Mouse (Mus musculus): ENCODE results near the gene Gm35549. TPM values are rescaled to one million over a fixed set of nuclear protein-coding genes. Genes with fewer than 3 reads are reported as not detected.

The Gm35549 gene
- total RNA-seq, 2 experiments from 2014 or later: not detected

- DNase-seq (ENCODE audit: low spot score in 2 of 2): peak; percentile 55 to 74
- intact Hi-C loops (cut with DNase I): no loop called here
These were observed 7.0 kb downstream of the Gm35549 start for GRCm38 (mm10) chr9:122836790-122837189.

- DNase-seq (ENCODE audit: low spot score in 2 of 2): no peak
- intact Hi-C loops (cut with DNase I): no loop called here
These were observed 7.7 kb downstream of the Gm35549 start for GRCm38 (mm10) chr9:122836126-122836525.

- DNase-seq (ENCODE audit: low spot score in 2 of 2): no peak
- intact Hi-C loops (cut with DNase I): no loop called here
These were observed 13.9 kb downstream of the Gm35549 start for GRCm38 (mm10) chr9:122829826-122830380.

- intact Hi-C loops (cut with DNase I): no loop called here
- DNase-seq (ENCODE audit: low spot score in 2 of 2): no peak
These were observed 17.1 kb downstream of the Gm35549 start for GRCm38 (mm10) chr9:122826743-122827142.

GRCm38 (mm10) chr9:122823374-122824017 lies 20.3 kb downstream of the Gm35549 start:
- DNase-seq (ENCODE audit: low spot score in 2 of 2): no peak
- intact Hi-C loops (cut with DNase I): no loop called here

- DNase-seq (ENCODE audit: low spot score in 2 of 2): no peak
- intact Hi-C loops (cut with DNase I): loop anchor here (5.0 kb wide), 1 partner anchor 37 kb away; no protein-coding TSS in a partner anchor
These were observed 28.5 kb downstream of the Gm35549 start for GRCm38 (mm10) chr9:122815239-122815851.

- intact Hi-C loops (cut with DNase I): loop anchor here (5.0 kb wide), 1 partner anchor 38 kb away; no protein-coding TSS in a partner anchor
- no peak for DNase-seq (ENCODE audit: low spot score in 2 of 2)
These were observed 29.1 kb downstream of the Gm35549 start for GRCm38 (mm10) chr9:122814775-122815174.

GRCm38 (mm10) chr9:122812386-122812785 lies 31.4 kb downstream of the Gm35549 start:
- DNase-seq (ENCODE audit: low spot score in 2 of 2): no peak
- intact Hi-C loops (cut with DNase I): no loop called here

- intact Hi-C loops (cut with DNase I): no loop called here
- DNase-seq (ENCODE audit: low spot score in 2 of 2): no peak
These were observed 33.6 kb downstream of the Gm35549 start for GRCm38 (mm10) chr9:122810212-122810611.

GRCm38 (mm10) chr9:122807186-122807585 lies 36.6 kb downstream of the Gm35549 start:
- DNase-seq (ENCODE audit: low spot score in 2 of 2): no peak
- intact Hi-C loops (cut with DNase I): no loop called here

GRCm38 (mm10) chr9:122805845-122806341 lies 37.9 kb downstream of the Gm35549 start:
- DNase-seq (ENCODE audit: low spot score in 2 of 2): no peak
- intact Hi-C loops (cut with DNase I): no loop called here

- intact Hi-C loops (cut with DNase I): no loop called here
- DNase-seq (ENCODE audit: low spot score in 2 of 2): peak; percentile 91 to 94
These were observed 38.6 kb downstream of the Gm35549 start, which contains the start of gene Tcaim for GRCm38 (mm10) chr9:122805053-122805844. Gene Tcaim, plus strand, starts transcription at chr9:122805539.

- intact Hi-C loops (cut with DNase I): no loop called here
- DNase-seq (ENCODE audit: low spot score in 2 of 2): no peak
These were observed 57.3 kb downstream of the Gm35549 start for GRCm38 (mm10) chr9:122786534-122786933.

GRCm38 (mm10) chr9:122785231-122785630 lies 58.6 kb downstream of the Gm35549 start:
- intact Hi-C loops (cut with DNase I): no loop called here
- no peak for DNase-seq (ENCODE audit: low spot score in 2 of 2)

Other genes with a start within 250 kb of the Gm35549 start
- not detected for gene Topaz1, start 96.7 kb downstream of the Gm35549 start, total RNA-seq (2021)
- gene Tcaim, start 38.5 kb downstream of the Gm35549 start, total RNA-seq (2021): 10 to 100 TPM; 15.1 to 15.2 TPM
- gene Zfp445, start 22.0 kb upstream of the Gm35549 start, total RNA-seq (2021): 100 to 1,000 TPM; 150 to 160 TPM
- 1 to 10 TPM; 4.8 to 5.6 TPM for gene Zkscan7, start 41.6 kb upstream of the Gm35549 start, total RNA-seq (2021)
- 1 to 10 TPM; 6.0 to 6.3 TPM for gene Zfp105, start 79.0 kb upstream of the Gm35549 start, total RNA-seq (2021)
- gene 1110059G10Rik, start 107.0 kb upstream of the Gm35549 start, total RNA-seq (2021): 10 to 100 TPM; 22.4 TPM
- gene Kif15, start 107.0 kb upstream of the Gm35549 start, total RNA-seq (2021): 1 to 10 TPM; 2.4 to 2.6 TPM
- gene Tmem42, start 177.3 kb upstream of the Gm35549 start, total RNA-seq (2021): 10 to 100 TPM; 33.3 to 33.9 TPM
- gene Tgm4, start 190.7 kb upstream of the Gm35549 start, total RNA-seq (2021): 1 to 10 TPM; 1.2 to 1.7 TPM

Data from left cerebral cortex, postnatal 14 days (tissue).